Mouse (Mus musculus) ES-CJ7 (cell line): ENCODE results near the gene Hbq1a.

Experiments used
- DNase-seq: peaks from one replicate; pipeline ENCODE4 v3.0.0; 2011; ENCODE audit warnings: low read depth, low spot score

The Hbq1a gene

DNA sequence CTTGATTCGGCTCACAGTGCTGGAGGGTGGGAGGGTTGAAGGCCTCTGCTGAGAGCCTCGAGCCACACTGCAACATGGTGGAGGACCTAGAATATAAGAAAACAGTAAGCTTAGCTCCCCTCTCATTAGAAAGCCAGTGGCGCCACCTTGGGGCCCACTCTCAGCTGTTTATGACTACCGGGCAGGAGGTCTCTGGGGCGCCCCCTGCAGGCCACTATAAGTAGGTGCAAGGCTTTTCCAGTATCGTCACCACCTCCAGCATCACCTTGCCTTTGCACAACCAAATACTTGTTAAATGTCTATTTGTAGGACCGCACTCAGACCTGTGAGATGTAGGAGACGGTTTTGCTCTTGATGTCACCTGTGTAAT, 21.3 kb downstream of the Hbq1a start:
- peak; percentile 88 for DNase-seq

DNA sequence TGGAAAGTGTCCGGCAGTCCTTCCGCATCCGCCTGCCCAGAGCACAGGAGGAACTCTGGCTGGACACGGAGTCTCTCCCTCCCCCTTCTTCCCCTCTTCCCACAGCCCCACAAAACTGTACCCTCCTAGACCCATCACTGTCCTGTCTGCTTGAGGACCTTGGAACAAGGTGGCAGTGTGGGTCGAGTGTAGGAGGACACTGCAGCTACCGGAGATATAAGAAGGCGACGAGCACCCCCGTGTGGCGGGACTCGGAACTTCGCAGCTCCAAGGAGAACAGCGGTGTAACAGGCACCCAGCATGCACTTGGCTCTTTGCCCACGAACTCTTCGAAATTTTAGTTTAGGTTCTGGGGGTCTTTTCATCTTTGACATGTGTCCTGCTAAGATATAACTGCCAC, 24.7 kb downstream of the Hbq1a start:
- peak; percentile 90 for DNase-seq

DNA sequence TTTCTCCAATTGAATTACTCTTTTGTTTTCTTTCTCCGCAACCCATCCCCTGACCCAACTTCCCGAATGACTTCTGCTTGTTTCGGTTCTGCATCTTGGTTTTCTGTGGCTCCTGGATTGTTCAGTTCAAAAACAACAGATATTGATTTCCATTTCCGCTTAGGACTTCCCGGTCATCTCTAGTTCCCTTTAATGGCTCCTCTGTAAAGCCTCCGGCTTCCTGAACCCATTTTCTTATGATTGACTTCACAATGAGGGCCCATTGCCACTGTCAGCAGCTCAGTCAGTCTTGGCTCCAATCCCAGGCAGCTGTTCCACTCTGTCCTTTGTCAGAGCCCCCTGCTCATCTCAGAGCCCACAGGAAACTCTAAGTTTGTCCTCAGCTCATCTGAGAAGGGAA, 31.2 kb downstream of the Hbq1a start:
- no peak for DNase-seq

DNA sequence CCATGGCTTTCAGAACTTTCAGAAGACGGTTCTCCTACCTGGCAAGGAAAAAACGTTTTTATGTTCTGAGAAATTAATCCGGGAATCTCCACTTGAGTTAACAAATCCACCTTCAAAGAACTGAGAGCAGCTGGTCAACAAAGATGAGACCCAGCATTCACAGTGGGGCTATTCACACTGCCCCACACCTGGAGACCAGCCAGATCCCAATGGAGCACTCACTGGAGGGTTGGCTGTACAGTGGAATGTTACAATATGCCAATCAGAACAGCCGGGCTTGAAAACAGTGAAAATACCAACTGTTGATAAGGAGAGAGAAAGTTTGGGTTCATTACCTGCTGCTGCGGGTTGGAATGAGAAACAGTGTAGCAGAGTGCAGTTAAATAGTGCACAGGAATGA, 32.0 kb downstream of the Hbq1a start:
- DNase-seq, result no peak

DNA sequence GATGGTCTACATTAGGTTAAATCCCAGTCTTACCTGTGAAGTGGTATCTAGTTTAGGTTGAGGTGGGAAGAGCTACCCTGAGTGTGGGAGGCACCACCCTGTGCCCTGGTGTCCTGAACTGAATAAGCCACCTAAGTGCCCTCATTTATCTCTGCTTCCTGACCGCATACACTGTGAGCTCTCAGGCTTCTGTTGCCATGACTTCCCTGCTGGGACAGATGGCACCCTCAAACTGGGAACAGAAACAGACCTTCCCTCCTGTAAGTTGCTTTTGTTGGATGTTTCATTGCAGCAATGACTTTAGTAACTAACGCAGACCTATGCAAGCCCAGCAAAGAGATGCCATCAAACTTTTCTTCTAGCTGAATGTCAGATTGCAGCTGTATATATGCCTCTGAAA, 33.4 kb downstream of the Hbq1a start:
- DNase-seq, result no peak

DNA sequence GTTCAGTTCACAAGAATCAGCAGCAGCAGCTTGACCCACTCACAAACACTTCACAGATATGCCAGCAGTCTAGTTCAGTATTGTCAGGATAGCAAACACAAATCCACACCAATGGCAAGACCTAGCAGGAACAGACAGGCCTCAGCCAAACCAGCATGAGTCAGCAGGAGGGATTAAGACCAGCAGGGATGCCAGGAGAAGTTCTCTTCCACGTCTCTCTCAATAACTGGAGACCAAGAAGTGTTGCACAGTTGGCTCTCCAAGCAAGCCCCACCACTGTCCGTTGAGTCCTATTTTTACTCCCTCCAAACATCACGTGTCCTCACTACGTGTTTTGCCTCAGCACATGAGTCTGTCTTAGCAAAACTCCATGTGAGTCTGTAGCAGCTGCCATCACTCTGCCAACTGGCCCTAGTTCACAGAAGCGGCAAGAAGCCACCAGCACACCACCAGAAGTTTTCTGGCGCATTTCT, 36.6 kb downstream of the Hbq1a start:
- no peak for DNase-seq

DNA sequence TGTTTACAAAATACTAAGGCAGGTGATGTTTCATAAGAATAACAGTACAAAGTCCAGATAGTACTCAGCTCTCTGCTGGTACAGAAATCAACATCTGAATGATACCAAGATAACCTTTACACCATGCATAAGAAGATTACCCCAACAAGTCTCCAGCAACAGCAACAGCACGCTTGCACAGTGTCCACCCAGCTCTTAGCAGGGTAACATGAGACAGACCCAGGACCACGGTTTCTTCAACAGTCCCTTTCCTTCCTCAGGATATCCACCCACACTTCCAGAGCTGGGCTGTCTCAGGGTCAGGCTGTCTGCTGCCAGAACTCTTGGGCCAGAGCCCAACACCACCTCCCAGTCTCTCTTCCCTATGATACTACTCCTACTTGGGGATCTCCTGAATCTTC, 39.3 kb downstream of the Hbq1a start:
- no peak for DNase-seq

DNA sequence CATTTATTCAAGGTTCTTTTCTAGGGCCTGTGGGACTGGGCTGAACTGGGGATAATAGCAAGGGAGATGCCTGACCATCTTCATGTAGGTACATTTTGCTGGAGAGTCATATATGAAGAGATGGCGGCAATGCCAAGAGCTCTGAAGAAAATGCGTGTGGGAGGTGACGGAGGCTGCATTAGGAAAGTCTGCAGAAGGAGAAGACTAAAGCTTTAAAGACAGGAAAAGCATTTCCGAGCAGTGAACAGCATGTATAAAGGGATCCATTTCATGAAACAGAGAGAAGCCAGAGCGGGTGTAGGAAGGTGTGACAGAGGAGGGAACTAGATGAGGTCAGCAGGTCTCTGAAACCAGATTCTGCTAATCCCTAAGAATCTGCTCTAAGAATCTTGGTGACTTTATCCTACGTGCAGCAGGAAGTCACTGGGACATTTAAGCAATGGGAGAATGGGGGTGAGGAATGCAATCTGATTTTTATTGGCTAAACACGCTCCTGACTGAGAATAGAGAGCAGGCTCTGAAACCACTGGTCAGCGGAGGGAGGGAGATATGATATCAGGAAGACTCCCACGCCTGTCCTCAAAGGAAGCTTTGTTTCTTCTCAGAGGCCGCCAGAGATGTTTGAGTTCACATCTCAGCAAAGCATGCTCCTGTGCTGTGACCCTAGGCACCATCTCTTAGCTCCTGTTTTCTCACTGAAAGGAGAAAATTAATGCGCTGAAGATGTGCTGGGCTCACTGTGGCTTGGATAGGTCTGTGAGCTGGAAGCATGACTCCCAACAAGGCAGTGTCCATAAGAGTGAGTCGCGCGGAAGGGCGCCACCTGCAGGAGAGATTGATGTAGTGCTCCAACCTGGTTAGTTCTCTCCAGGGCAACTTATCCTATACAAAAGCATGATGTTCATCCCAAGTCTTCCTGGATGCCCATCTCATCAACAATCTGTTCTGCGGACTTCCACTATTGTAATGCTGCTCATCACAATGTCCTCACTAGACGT, 40.9 kb downstream of the Hbq1a start:
- DNase-seq, result peak; percentile 79

DNA sequence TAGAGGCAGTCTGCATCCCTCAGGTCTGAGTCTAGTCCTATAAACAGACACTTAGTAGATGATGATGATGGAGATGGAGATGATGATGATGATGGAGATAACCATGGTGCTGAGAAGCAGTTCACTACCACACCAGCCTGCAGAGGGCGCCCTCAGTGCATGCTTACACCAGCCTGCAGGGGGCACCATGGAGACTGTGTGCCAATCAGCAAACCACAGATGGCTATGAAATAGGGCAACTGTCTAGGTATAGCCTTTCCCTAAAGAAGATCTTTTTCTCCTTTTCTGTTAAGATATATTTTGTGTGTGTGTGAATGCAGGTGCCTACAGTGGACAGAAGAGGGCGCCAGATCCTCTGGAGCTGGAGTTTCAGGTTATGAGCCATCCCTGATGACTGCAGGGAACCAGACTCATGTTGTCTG, 42.9 kb downstream of the Hbq1a start:
- DNase-seq, result peak; percentile 53

DNA sequence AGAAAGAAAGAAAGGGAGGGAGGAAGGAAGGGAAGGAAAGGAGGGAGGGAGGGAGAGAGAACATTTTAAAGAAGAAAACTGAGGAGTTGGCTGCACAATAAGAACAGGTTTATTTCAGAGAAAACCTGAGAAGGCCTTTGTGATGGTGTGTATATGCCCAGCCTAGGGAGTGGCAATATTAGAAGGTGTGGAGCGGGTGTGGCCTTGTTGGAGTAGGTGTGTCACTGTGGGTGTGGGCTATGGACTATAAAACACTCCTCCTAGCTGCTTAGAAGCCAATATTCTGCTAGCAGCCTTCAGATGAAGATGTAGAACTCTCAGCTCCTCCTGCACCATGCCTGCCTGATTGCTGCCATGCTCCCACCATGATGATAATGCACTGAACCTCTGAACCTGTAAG, 43.5 kb downstream of the Hbq1a start:
- no peak for DNase-seq

DNA sequence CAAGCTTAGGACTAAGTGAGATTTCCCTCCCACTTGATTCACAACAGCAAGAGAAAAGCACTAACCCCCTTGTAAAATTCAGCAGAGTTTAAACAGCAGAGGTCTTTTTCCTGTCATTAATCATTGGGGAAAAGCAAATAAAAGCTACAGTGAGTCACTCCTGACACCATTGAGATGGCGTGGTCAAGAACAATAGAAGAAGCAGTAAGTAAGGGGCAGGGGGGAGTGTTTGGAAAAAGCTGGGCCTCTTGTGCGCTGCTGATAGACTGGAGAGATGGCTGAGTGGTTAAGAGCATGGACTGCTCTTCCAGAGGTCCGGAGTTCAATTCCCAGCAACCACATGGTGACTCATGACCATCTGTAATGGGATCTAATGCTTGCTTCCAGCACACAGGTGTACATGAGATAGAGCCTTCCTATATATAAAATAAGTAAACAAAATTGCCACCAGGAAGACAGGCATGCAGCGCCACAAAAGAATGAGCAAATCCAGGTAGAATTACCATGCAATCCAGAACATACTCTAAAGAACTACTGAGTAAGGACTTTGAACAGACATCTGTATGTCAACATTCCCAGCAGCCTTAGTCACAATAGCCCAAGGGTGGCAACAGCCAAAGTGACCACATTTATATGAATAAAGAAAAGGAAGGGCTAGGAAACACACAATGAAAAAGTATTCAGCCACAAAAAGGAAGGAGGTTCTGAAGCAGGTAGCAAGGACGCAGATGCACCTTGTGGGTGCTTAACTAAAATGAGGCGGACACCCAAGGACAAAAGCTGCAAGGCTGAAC, 45.8 kb downstream of the Hbq1a start:
- no peak for DNase-seq

DNA sequence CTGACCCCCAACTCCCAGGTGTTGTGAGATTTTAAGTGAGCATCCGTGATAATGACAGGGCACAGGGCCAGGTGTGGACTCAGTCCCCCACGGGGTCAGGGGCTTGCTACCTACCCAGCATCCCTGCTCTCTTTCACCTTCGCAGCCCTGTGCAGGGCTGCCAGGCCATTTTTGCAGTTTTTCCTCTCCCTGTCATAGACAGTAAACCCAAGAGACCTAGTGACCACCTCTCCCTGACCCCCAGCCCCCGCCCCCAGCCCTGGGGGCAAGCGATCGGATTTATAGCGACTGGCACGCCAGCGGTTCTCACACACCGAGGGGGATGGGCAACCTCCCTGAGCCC, 47.4 kb downstream of the Hbq1a start:
- no peak for DNase-seq

DNA sequence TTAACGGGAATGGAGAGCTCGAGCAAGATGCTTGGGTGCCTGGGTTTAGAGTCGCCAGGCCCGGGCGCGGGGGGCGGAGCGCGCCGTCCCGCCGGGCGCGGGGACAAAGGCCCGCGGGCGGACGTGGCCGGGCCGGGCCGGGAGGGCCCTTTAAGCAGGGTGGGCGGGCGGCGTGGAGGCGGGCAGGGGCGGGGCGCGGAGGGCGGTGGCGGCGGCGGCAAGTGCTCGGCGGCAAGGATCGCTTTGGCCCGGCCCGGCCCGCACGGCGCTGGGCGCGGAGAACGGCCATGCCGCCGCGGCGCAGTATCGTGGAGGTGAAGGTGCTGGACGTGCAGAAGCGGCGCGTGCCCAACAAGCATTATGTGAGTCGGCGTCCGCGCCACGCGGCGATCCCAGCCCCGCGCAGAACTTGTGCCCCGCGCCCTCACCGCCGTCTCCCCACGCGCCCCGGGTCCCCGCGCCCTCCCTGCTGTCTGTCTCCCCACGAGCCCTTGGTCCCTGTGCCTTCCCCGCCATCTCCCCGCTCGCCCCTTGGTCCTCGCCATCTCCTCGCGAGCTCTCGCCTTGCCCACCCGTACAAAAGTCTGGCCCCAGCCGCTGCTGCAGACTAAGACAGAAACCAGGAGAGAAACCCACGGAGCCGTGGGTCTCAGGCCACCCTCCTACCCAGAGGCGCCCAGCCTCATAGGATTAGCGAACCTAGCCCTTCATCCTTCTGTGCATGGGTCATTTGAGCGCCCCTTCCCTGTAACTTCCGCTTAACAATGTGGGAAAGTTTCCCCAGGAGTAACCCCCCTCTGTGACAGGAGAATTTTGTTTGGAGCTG, 48.0 kb downstream of the Hbq1a start, which contains the start of gene Sh3pxd2b:
Sh3pxd2b (plus strand) TSS at position 214 of the 826 bp plus-strand sequence.
- DNase-seq, result no peak

DNA sequence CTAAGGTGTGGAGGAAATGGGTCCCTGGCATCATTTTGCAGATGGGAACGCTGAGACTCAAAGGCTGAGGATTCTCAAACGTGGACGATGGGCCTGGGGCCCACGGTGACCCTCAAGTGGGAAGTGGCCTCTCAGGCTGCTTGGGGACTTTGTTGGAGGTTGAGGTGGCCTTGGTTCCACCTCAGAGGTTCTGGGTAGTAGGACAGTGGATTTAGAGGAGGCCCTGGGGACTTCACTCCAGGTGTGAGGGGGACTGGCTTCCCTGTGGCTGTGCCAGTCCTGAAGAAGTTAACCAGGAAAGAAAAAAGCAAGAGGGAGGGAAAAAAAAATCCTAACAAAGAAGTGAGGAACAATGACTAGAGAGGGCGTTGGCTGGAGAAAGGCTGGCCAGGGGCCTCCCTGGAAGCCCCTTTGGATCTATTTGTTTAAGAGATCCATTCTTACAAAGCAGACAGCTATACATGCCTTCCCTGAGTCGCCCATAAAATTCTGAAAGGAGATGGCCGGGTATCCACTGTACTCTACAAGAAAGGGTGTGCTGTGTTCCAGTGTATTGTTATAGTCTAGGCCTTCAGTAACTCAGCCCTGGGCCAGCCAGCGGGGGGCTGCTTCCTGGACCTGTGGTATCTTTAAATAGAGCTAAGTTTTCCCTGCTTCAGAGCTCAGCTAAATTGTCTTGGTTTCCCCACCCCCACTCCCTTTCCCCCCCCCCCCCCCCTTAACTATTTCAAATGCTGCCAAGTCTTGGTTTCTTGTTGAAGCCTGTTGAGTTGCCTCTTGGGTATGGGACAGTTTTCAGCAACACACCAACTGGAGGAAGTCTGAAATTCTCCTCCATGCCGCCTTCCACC, 48.8 kb downstream of the Hbq1a start:
- DNase-seq, result no peak

DNA sequence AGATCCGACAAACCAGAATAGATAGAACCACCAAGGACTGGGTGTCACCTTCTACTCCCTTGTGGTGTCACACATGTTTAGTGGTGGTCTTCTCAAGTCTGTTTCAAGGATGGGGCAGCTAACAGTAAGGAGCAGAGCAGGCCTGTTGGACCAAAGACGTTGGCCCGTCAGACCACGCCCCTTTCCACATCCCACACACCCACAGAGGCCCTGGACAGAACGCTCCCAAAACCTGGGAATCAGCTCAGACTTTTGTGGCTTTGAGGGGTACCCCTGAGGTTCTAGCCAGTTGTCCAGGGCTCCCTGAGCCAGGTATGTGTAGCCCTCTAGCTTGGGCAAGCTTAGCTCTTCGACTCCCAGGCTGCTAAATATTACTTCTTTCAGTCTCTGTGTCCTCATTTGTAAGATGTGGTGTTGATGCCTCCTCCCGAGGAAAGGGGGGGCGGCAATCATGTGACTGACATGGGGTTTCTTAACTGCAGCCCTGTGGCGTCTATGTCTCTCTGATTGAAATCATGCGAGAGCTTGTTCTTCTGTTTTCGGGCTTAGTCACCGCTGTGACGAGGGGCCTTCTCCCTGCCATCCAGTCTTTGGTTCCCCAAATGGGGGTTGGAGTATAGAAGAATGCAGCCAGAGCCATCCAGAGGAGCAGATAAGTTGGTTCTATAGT, 49.5 kb downstream of the Hbq1a start:
- no peak for DNase-seq
